Mouse (Mus musculus) brain, embryonic 14.5 days (tissue): ENCODE data around the gene Ehbp1.

Source experiments
- CTCF ChIP-seq: fragments of 200-500 bp; IDR thresholded peaks from 2 replicates; pipeline ENCODE4 v1.5.1; 2012; ENCODE audit warnings: inconsistent platforms, mild to moderate bottlenecking, moderate library complexity, borderline replicate concordance; ENCODE audit not compliant: insufficient read depth, insufficient read length; ENCODE audit errors: extremely low read depth
- POLR2A ChIP-seq: fragments of 200-500 bp; IDR thresholded peaks from 2 replicates; pipeline ENCODE4 v1.6.1; 2012; ENCODE audit warnings: mild to moderate bottlenecking, inconsistent platforms, borderline replicate concordance; ENCODE audit not compliant: poor library complexity, insufficient read depth, insufficient read length, severe bottlenecking; ENCODE audit errors: extremely low read depth

DNA sequence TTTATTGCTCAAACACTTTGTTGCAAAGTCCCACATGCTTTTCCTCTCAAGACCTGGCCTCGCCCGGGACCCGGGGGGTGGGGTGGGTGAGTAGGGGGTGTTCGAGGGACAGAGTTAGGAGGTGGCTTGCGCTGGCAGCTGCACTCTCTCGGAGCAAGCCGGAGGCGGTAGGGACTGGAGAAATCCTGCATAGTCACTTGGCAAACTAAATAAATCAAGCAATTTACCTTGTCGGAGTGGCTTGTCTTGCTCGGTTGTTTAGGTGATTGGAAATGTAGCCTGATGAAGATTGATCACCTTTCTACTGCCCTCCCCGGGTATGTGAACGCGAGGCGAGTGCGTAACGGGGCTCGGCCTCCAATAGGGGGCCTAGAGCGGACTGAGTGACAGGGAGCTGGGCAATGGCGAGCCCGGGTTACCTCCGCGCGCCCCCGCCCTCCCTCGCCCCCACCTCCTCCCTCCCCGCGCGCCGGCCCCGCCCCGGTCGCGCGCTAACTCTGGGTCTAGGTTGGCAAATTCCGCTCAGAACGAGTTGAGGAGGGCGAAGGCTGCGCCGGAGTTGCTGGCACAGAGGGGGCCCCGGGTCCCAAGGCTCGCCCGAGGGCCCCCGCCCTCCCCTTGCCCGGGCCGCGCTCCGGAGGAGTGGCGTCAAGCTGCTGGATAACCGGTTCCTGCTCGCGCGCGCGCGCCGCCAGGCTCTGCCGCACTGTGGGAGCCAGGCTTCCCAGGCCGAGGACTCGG is 340.6 kb downstream of the Ehbp1 start:
- TF ChIP-seq POLR2A (peak; percentile 6; the same call in 1 of the 2 replicates), CTCF (no peak)
